Mouse (Mus musculus) hematopoietic stem cell, adult 5-6 weeks (primary cell): ENCODE results near the gene Plpp4. TPM values are rescaled to one million over a fixed set of nuclear protein-coding genes. Genes with fewer than 3 reads are reported as not detected.

Experiments used
- ATAC-seq, 2 experiments: fragments of 125-278 bp in 1 of 2; replicated peaks in 1 of 2; 2 replicates each; pipeline ENCODE4 v1.8.0; 2016 to 2017; ENCODE audit warnings: inconsistent platforms in 2 of 2, mild to moderate bottlenecking in 2 of 2, moderate number of reproducible peaks in 2 of 2, low read depth in 1 of 2, moderate TSS enrichment in 1 of 2; ENCODE audit not compliant: low FRiP score in 2 of 2, poor library complexity in 2 of 2, severe bottlenecking in 2 of 2, insufficient read depth in 1 of 2, low TSS enrichment in 1 of 2
- total RNA-seq: library from RNA; stranded (forward); fragments of 172-1452, 232-1000 nt; gene quantifications from 2 replicates; pipeline ENCODE4 v1.2.3, GENCODE M21; 2017

Gene Plpp4
- total RNA-seq = not detected in 2 replicates

DNA sequence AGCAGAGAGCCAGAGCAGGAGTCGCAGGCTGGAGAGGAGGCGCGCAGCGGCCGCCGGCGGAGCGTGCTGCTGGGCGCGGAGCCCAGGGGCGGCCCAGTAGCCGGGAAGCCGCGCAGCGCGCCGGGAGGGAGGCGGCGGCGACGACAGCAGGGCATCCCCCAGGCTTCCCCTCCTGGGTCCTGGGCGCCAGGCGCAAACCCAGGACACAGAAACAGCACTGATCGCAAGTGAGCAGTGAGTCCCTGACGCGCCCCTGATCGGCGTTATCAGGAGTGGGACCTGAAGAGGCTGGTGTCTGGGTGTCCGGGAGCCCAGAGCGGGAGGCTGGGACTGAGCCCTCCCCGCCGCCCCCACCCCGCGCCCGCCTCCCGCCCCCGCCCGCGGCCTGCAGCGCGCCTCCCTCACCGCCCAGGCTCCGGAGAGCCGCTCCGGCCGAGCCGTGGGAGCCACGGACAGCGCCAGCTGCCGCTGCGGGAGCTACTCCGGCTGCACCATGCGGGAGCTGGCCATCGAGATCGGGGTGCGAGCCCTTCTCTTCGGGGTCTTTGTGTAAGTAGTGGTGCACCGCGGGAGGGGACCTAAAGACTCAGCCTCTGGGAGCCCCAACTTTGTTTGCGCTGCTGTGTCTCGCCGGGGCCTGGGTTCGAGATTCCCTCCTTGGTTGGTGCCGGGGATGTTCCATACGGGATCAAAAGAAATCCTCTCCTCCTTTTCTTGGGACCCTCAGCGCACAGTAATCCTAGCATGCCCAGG, at the start of gene Plpp4:
TSS of gene Plpp4 (plus strand) at position 411 of the 753 bp plus-strand sequence.
- ATAC-seq = no peak

DNA sequence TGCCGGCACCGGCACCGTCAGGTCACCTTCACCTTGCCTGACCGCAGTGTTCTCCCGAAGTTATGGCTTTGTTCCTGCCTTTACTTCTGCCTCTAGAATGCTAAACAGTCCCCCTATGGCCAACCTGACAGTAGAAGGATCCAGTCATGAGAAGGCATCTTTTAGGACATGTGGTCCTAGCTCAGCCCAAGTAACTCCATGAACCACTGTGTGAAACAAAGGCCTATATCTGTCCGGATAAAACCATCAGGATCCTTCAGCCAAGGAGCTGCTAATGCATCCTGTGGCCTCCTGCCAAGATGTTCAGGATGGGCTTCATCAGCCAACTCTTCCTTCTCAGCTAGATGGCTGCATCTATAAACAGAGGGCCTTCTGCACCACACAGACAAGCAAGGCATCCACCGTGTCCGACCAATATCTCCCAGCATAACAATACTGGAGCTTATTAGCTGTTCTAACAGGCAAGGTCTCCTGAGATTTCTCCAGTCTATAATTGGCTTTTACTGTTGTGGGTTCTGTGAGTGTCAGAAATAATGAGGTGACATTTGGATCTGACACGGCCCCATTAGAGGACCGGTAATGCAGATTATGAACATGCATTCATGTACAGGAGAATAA, 40.8 kb upstream of the Plpp4 start:
- no peak for ATAC-seq

DNA sequence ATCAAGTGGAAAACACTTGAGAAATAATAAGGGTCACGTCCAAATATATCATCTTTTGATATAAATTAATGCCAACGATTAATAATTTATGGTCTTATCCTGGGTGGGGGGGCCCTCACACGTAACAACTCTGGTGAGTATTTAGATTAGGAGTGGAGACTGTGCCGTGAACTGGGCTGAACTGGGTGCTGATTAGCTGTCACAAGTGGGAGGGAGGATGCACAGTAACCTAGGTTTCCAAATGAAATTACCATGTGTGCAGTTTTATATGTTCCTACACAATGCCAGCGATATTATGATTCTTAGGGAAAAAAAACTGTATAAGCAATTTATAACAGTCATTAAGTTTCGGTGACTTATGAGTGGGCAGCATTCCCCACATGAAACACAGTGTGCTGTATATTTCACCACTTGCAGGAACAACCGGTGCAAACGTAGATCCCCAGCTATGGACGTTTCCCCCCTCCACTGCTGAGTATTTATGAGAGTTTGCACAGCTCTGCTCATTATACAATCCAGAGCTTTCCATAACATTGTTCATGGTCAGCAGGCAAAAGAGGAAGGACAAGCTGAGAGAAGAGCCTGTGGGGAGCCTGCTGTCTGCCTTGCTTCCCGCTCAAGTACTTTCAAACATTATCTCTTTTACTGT, 40.2 kb upstream of the Plpp4 start:
- no peak for ATAC-seq

DNA sequence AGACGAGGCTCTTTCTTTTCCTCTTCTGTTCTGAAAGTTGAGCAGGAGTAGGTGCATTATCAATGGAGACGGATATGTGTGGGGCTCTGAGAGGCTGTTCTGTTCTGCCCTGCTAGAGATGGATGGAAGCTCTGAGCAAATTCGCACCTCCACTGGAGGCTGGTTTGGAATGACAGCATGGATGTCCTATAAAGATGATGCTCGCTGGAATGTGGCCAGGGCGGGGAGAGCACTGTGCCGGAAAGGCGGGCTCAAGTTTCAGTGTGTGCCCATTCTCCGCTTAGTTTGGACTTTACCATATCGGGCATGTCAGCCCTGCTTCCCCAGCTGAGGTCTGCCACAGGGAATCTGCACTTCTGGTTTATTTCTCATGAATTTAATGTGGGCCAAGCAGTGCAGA, 35.9 kb upstream of the Plpp4 start:
- ATAC-seq = no peak

DNA sequence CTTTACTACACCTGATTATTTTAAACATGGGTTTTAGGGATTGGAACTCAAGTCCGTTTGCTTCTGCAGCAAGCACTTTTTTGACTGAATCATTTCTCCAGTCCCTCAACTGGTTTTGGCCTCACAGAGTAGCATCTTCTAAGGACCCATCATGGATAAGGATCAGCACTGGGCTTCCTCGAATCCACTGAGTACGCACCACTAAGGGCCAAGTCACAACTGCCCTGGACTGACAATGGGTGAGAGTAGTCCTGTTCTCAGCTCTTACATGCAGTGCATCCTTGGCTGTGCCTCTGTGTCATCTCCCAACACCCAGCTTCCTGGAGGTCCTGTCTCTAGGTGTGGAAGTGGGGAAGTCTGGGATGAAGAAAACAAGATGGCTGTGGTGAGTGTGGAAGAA, 35.2 kb upstream of the Plpp4 start:
- ATAC-seq = no peak

DNA sequence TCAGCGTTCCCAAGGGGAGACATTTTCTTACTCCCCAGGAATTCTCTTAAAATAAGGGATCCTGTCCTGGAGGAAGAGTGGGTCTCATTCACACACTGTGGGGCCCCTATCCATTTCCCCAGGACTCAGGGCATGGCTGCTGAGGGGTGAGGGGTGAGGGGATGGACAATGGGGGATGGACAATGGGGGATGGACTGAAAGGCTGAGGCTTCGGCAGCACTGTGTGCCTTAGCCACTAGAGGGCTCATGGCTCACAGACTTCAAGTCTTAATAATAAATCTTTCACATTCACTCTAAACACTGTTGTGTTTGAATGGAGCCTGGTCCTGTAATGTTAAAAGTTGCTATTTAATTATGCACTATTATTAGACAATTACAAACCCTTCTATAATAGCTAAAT, 21.4 kb upstream of the Plpp4 start:
- peak in 1 of 2 experiments; percentile 22; a peak in 1 of 4 replicates for ATAC-seq

DNA sequence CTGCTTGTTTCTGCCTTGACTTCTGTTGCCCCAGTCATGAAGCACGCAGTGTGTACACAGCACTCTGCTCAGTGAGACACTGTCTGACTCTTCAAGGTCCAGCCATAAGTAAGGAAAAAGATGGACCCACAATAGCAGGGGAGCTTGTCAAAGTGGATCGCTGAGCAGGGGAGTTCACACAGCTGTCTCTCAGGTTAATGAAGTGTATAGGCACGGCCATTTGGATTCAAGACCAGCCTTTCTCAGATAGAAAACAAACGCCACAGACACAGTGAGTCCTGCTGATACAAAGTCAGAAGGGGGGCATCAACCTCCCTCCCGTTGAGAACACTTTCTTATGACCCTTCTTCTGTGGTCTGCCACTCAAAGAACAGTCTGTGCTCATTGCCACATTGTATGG, 20.8 kb upstream of the Plpp4 start:
- no peak for ATAC-seq

DNA sequence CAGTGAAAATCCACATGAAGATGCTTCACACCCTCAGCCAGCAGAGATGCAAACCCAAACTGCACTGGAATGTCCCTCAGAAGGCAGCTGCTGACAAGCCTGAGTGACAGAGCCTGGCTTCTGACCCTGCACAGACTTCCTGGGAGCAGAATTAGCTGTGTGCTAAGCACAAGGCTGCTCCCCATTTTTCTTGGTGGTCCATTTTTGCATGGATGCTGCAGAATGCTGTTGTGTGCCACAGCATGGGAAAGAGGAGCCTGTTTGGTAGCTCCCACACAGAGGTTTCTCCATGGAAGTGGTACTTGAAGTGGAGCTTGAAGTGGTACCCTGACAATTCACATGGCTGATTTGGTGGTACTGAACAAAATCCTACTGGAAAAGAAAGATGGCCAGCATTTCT, 5.8 kb upstream of the Plpp4 start:
- ATAC-seq = no peak

DNA sequence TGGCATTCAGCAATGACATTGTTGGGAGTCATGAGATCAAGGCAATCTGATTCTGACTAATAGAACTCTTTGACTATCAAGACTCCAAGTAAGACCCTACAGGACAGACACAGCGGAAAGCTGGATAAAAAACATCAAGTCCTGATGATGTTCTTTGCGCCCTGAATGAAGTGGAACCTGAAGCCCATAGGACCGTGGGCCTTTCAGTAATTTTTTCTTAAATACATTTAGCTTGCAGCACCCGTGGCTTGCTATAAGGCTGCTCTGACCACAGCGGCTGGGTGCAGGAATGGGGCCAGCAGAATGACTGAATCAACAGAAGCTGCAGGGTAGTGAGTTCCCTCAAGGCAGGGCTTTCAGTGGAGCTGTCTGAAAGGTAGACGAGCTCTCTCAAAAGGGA, 3.4 kb upstream of the Plpp4 start:
- ATAC-seq = no peak

DNA sequence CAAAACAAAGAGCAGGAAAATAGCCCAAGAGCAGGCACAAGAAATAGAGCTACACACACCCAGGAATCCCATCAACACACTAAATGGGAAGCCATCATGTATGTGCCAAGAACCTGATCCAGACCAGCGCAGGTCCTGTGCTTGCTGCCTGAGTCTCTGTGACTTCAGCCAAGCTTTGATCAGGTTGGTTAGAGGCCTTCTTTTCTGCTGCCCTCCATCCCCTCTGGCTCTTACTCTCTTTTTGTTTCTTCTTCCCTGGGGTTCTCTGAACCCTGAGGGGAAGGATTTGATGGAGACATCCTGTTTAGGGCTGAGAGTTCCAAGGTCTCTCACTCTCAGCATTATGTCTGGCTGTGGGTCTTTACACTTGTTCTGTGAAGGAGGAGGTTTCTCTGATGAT, 2.7 kb upstream of the Plpp4 start:
- ATAC-seq = no peak

DNA sequence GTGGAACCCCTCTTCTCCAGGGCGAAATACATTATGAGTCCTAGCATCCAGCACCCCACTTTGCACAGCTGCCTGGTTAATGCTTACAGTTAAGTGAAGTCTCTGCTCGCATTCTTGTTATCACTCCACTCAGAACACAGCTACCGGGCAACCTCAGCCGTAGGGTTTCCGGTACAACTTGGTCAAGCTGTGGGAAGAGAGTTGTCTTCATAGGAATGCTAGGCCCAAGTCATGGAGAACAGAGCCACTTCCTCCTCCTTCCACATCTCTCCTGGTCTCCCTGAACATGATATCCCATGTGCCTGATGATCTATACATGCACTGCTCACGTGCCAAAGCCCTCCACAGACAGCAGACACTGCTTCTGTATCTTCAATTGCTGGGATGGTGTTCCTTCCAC, 1.4 kb upstream of the Plpp4 start:
- ATAC-seq = no peak

DNA sequence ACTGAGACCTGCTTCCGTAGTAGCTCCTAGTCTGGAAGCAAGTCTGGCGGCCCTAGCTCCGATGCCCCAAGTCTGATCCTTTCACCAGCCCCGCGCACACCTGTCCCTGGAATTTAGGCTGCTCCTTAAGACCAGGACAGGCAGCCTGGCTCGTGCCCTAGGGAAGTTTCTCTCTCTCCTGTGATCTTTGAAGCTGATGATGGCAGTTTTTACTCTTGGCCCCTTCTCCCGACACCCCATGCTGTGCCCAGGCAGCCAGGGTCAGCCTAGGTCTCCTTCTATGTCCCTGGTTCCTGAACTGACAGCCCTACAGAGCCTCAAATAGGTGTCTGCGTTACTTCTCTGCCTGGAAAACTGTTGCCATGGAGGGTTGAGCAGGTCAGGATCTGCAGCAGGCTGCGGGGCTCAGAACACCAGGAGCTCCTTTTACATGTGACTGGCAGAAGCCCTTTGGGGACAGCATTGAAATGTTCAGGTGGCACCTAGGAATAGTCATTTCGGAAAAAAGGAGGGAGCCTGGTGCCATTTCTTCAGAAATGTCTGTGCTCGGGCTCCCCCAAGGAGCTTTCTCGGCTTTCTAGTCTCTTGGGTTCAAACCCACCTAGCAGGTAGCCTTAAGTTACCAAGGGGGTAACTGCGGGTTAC, 665 bp downstream of the Plpp4 start:
- ATAC-seq = no peak

DNA sequence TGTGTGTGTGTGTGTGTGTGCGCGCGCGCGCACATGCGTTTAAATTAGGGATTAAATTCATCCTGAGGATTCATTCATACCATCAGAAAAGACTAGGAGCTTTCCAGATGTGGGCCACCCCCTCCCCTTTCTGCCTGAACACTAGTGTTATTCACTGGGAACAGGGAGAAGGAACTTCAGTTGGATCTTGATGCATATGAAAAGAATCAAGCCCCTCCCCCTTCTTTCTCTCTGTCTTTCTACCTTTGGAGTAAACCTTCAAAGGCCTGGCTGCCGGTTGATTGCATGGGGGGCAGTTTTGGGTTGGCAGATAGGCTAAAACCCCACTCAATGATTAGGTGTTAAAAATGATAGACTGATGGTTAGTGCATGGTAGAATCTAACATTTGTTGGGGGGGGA, 1.5 kb downstream of the Plpp4 start:
- ATAC-seq = no peak

DNA sequence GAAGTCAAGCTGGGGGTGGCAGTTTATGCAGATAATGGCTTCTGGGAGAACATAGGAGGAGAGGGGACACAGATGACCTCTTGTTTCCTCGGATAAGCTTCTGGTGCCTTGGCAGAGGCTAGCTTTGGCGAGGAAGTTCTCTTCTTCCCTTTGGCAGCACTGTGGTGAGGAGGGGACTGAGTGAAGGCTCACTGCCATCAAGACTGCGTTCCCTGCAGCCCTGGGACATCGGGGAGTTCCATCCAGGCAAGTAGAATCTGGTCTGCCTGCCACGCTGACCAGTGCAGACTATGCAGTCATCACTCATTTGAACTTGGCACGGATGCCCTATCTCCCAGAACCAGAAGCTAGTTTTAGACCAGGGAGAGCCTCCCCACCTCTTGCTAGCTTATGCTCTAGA, 2.4 kb downstream of the Plpp4 start:
- no peak for ATAC-seq

DNA sequence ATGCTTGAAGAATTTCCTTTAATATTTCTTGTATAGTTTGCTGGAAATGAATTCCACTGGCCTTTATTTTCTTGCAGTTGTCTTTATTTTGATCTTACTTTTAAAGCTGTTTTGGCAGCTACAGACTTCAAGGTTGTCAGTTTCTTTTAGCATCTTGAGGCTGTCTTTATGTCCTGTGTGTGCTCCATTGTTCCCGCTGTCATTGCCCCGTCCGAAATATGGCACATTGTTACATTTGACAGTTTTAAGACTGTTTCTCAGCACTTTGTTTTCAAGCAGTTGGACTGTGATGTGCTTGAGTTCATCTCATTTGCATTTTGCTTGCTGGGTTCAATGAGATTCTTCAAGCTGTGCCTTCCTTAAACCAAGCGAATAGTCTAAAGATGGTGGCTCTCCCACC, 17.0 kb downstream of the Plpp4 start:
- no peak for ATAC-seq

DNA sequence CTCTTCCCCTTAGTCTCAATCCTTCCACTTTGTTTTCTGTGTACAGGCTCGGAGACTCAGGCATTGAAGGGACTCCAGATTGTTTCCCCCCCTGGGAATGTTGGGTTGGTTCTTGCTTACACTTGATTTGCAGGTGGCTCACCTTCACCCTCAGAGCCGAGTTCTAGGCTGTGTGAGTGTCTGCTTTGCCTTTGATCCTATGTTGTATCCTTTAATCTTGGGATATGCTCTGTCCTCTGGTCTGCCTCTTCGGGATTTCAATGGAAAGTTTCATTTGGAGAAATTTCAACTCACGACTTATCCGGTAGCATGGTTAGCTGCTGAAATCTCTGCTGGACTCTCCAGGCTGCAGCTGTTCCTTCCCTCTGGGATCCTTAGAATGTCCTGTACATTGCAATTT, 17.9 kb downstream of the Plpp4 start:
- no peak for ATAC-seq

DNA sequence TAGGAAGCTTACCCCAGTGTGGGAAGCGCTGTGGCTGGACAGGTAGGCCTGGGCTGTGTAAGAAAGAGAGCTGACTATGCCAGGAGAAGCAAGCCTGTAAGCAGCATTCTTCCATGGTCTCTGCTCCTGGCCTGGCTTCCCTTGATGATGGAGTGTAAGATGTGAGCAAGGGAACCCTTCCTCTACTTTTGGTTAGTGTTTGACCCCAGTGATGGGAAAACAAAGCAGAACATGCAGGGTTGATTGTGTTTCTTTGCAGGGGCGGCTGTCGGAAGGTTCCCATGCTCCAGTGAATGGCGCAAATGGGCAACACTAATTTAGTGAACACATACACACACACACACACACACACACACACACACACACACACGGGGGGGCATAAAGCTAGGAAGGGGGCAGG, 20.9 kb downstream of the Plpp4 start:
- no peak for ATAC-seq

DNA sequence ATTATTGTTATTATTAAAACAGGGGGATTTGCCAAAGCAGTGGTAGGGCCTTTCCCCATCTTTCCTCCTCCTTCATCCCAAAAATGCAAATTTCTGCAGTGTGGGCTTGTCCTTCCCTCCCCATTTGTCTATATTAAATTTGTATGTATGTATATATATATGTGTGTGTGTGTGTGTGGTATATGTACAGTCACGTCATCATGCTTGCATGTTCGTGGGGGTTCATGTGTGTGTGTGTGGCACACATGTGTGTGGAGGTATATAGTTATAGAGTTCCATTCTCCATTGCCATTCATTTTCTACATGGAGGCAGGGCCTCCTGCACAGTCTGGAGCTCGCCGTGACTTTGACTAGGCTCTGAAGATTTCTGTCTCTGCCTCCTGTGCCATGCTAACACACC, 22.0 kb downstream of the Plpp4 start:
- ATAC-seq = no peak
